Mouse (Mus musculus): ENCODE data around the gene Spata25.

- TF ChIP-seq EP300 (IDR thresholded peaks at IDR 0.05; ENCODE audit: low read depth) (no peak), CTCF (IDR thresholded peaks at IDR 0.05; ENCODE audit: low read depth) (no peak)
Observed at GRCm38 (mm10) chr2:164828437-164828836, at the start of gene Spata25.
